Mouse (Mus musculus): ENCODE data around the gene Ndufc1.
"Not testable (repeated sequence)": the region's sequence is repeated elsewhere in the genome, so short reads cannot be mapped to it uniquely, and the experiment has no call there.

DNA sequence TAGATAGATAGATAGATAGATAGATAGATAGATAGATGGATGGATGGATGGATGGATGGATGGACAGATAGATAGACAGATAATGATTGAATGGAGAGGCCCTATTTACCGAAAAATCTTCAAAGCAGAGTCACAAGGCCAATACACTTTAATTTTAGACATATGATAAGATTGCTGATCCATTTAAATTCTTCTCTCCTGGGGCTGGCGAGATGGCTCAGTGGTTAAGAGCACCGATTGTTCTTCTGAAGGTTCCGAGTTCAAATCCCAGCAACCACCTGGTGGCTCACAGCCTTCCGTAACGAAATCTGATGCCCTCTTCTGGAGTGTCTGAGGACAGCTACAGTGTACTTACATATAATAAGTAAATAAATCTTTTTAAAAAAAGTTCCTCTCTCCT is 53.8 kb downstream of the Ndufc1 start:
- not testable (repeated sequence) for TF ChIP-seq TAL1, GATA1 (IDR thresholded peaks at IDR 0.05; ENCODE audit: low read length)
